Mouse (Mus musculus): ENCODE results near the gene Gabrr2.

GRCm38 (mm10) chr4:33039826-33040225 lies 23.0 kb upstream of the Gabrr2 start:
- TF ChIP-seq GATA1 (IDR thresholded peaks at IDR 0.05; ENCODE audit: low read length), result no peak
- no peak for TF ChIP-seq TAL1 (IDR thresholded peaks at IDR 0.05; ENCODE audit: low read length)

All from erythroblast, embryonic 14.5 days (primary cell).